ENCODE assay signal across 32 mouse cellular contexts in genomic region chr11:120289644-120290043, GRCm38 (mm10).
"Had no signal": no experiment of that assay in that cellular context is flagged by ENCODE, and none has a peak within 500 bp of the region (broad histone marks: within the 10 kb centered on the region; RNA-seq: fewer than 3 reads in every experiment).

No protein-coding gene starts in this region.

- H3K4me3 ChIP-seq: limb, embryonic 10.5 days; limb, embryonic 12.5 days; limb, embryonic 13.5 days; limb, embryonic 15.5 days; liver, embryonic 12.5 days; liver, embryonic 13.5 days; liver, embryonic 15.5 days; lung, embryonic 15.5 days; megakaryocyte, embryonic 14.5 days; midbrain, embryonic 10.5 days; midbrain, embryonic 12.5 days; midbrain, embryonic 13.5 days; midbrain, embryonic 15.5 days; myocyte; neural tube, embryonic 12.5 days had no signal

- DNase-seq: left cerebral cortex, postnatal 4 days; liver; liver, embryonic 13.5 days; liver, postnatal 0 days; lung, adult 18-20 months; lung, adult 2 months; lung, embryonic 14.5 days; lung, postnatal 10 days; lung, postnatal 14 days; lung, postnatal 36 days; lung, postnatal 4 days; midbrain, embryonic 14.5 days had no signal

- H3K9ac ChIP-seq: limb, embryonic 12.5 days; limb, embryonic 13.5 days; limb, embryonic 15.5 days; liver, embryonic 12.5 days; liver, embryonic 13.5 days; liver, embryonic 14.5 days; liver, embryonic 15.5 days; liver, postnatal 0 days; lung, embryonic 14.5 days; lung, embryonic 15.5 days; midbrain, embryonic 12.5 days; midbrain, embryonic 13.5 days; midbrain, embryonic 15.5 days; neural tube, embryonic 12.5 days had no signal

- H3K9me3 ChIP-seq: limb, embryonic 10.5 days; limb, embryonic 12.5 days; limb, embryonic 13.5 days; limb, embryonic 15.5 days; liver, embryonic 12.5 days; liver, embryonic 13.5 days; liver, embryonic 15.5 days; lung, embryonic 15.5 days; midbrain, embryonic 10.5 days; midbrain, embryonic 12.5 days; midbrain, embryonic 13.5 days; midbrain, embryonic 15.5 days; neural tube, embryonic 12.5 days had no signal

- H3K4me2 ChIP-seq: limb, embryonic 12.5 days; limb, embryonic 13.5 days; limb, embryonic 15.5 days; liver, embryonic 11.5 days; liver, embryonic 12.5 days; liver, embryonic 13.5 days; liver, embryonic 15.5 days; lung, embryonic 14.5 days; lung, embryonic 15.5 days; midbrain, embryonic 11.5 days; midbrain, embryonic 12.5 days; midbrain, embryonic 13.5 days; midbrain, embryonic 15.5 days; neural tube, embryonic 12.5 days had no signal

- ATAC-seq: liver, embryonic 12.5 days; liver, postnatal 0 days; lung, postnatal 0 days; midbrain, embryonic 13.5 days; midbrain, embryonic 15.5 days; midbrain, embryonic 16.5 days had no signal

- H3K27me3 ChIP-seq: limb, embryonic 12.5 days; limb, embryonic 13.5 days; limb, embryonic 15.5 days; liver, embryonic 12.5 days; liver, embryonic 13.5 days; liver, embryonic 15.5 days; lung, embryonic 15.5 days; midbrain, embryonic 12.5 days; midbrain, embryonic 13.5 days; midbrain, embryonic 15.5 days; neural tube, embryonic 12.5 days had no signal

- H3K27ac ChIP-seq: limb, embryonic 10.5 days; limb, embryonic 12.5 days; limb, embryonic 13.5 days; limb, embryonic 15.5 days; liver, embryonic 12.5 days; liver, embryonic 13.5 days; liver, embryonic 14.5 days; liver, embryonic 15.5 days; lung, embryonic 15.5 days; macrophage; midbrain, embryonic 10.5 days; midbrain, embryonic 12.5 days; midbrain, embryonic 13.5 days; midbrain, embryonic 15.5 days; neural tube, embryonic 12.5 days had no signal
